Mouse (Mus musculus) cerebellum, adult 2 months (tissue): ENCODE measurements around the gene Zbtb7a.

Experiments
- CTCF ChIP-seq: fragments of 200-500 bp; IDR thresholded peaks from 2 replicates; pipeline ENCODE4 v1.5.1; 2011; ENCODE audit warnings: low read depth, mild to moderate bottlenecking, control low read depth, low read length, moderate library complexity, borderline replicate concordance; ENCODE audit not compliant: insufficient read depth
- POLR2A ChIP-seq: fragments of 200-500 bp; IDR thresholded peaks from 2 replicates; pipeline ENCODE4 v1.6.1; 2011; ENCODE audit warnings: low read length, control low read depth, borderline replicate concordance; ENCODE audit not compliant: insufficient read depth

- no peak for TF ChIP-seq POLR2A
- no peak for TF ChIP-seq CTCF
These were observed 30.1 kb downstream of the Zbtb7a start for GRCm38 (mm10) chr10:81165118-81165517.
